Mouse (Mus musculus): ENCODE measurements around the gene Cnot3. TPM values are rescaled to one million over a fixed set of nuclear protein-coding genes. Genes with fewer than 3 reads are reported as not detected.
"Not testable (repeated sequence)": the region's sequence is repeated elsewhere in the genome, so short reads cannot be mapped to it uniquely, and the experiment has no call there.

Gene Cnot3
- total RNA-seq, 2 experiments from 2014 or later: 56.7 to 58.5 TPM

GRCm38 (mm10) chr7:3698471-3698870 lies 53.4 kb downstream of the Cnot3 start:
- no peak for DNase-seq

DNA sequence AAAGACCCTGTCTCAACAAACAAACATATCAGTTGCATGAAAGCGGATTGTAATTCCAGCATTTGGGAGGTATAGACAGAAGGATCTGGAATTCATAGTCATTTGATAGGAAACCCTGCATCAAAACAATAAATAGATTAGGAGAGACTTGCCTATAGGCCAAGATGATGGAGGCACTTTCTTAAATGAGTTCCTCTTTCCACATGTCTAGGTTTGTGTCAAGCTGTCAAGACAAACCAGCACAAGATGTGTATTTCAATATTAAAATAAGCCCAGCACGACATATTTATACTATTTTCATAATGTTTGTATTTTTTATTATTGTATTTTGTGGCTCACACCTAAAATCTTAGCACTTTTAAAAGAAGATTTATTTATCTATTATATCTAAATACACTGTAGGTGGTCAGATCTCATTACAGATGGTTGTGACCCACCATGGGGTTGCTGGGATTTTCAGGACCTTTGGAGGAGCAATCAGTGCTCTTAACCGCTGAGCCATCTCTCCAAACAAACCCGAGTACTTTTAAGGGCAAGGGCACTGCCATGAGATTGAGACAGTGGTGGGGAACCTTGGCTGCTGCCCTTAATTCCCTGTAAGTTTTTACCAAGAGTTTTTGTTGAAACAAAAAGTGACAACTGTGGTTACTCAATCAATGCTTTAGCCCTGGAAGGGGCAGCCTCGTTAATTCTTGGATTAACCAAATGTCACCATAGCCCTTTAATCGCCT lies 58.2 kb downstream of the Cnot3 start:
- no peak for DNase-seq

DNA sequence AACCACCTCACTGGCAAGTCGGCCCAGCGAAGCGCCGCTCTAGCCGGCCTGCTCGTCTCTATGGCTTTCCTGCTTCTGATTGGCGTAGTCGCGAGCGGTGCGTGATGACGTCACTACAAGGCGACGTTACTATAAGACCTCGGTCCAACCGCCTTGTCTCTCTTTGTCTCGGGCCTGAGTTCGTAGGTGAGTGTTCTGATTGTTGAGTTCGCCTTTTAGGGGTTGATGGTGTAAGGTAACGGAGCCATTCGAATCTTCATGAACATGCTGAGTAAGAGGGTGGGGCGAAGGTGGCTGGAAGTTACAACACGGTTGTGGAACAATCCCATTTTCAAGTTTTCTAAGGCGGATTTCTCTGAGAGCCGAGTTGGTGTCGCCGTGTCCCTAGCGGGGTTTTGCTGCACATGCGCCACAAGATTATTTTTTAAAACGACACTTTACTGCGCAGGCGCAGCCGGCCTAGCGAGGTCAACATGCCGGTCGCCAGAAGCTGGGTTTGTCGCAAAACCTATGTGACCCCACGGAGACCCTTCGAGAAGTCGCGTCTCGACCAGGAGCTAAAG lies 58.9 kb downstream of the Cnot3 start, which contains the start of gene Rps9:
Rps9 (plus strand) TSS at position 115 of the 563 bp plus-strand sequence.
- DNase-seq: peak; percentile 97

- no peak for DNase-seq
These were observed 59.4 kb downstream of the Cnot3 start for GRCm38 (mm10) chr7:3704475-3704874.

- not testable (repeated sequence) for DNase-seq
These were observed 60.4 kb downstream of the Cnot3 start for GRCm38 (mm10) chr7:3705461-3705860.

GRCm38 (mm10) chr7:3705911-3706310 lies 60.8 kb downstream of the Cnot3 start:
- no peak for DNase-seq

DNA sequence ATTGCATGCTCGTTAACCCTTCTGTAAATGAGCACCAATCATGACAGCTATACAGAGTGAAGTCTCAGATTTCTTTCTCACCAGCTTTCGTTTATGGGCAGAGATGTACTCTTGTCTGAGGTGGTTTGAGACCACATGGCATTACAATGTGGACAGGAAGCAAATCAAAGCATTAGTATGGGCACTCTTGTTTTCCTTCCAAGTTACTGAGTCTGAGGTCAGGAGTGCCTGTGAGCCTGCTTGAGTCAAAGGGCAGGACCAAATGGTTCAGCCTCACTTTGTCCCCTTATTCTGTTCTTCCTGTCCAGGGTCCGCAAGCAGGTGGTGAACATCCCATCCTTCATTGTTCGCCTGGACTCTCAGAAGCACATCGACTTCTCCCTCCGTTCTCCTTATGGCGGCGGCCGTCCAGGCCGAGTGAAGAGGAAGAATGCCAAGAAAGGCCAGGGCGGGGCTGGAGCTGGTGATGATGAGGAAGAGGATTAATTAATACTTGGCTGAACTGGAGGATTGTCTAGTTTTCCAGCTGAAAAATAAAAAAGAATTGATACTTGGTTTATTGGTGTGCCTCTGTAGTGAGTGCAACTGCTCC lies 61.4 kb downstream of the Cnot3 start:
- no peak for DNase-seq

GRCm38 (mm10) chr7:3707027-3707426 lies 62.0 kb downstream of the Cnot3 start:
- no peak for DNase-seq

DNA sequence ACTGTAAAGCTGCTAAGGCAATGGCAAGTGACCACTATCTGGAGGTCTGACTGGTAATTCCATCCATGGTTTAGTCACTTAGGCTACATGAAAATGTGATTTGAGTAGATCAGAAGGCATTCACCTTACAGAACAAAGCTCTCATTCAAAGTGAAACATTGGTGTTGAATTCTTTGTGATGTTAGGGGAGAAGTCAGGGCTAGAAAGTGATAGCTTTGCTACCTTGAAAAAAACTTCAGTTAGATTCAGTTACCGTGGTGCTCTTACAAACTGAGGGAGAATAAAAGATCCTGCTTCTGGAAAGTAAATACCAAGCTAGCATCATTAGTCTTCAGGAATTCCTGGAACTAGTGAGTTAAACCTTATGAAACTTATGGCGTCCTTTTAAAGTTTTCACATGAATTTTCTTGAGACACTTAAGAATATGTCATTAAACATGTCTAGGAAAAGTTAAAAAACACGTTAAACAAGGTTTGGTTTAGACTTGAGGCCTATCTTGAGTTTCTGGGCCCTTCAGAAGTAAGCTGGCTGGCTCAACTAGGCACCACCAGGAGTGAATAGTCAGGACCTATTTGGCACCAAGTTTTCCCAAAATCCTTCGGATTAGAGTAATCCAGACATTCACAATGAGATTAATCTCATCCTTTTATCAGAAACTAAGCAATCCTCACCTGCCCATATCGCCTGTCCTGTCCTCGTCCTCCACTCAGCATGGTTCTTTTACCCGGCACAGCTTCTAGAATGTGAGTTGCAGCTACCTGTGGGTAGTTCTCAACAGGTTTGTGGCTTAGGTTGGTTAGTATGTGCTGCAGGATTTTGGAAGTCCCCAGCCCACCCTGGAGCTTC lies 62.7 kb downstream of the Cnot3 start:
- DNase-seq: no peak

DNA sequence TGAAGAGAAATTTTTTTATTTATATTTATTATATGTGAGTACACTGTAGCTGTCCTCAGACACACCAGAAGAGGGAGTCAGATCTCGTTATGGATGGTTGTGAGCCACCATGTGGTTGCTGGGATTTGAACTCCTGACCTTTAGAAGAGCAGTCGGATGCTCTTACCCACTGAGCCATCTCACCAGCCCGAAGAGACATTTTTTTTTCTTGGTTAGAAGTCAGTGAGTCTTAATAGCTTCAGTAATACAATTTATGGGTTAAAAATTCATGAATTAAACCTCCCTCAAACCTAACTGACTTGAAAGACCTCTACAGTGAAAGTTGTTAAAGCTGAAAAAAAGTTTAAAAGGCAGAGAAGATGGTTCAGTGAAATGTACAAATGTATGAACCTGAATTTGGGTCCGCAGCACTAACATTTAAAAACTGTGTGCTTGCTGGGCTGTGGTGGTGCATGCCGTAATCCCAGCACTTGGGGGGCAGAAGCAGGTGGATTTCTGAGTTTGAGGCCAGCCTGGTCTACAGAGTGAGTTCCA lies 63.4 kb downstream of the Cnot3 start:
- DNase-seq: not testable (repeated sequence)

DNA sequence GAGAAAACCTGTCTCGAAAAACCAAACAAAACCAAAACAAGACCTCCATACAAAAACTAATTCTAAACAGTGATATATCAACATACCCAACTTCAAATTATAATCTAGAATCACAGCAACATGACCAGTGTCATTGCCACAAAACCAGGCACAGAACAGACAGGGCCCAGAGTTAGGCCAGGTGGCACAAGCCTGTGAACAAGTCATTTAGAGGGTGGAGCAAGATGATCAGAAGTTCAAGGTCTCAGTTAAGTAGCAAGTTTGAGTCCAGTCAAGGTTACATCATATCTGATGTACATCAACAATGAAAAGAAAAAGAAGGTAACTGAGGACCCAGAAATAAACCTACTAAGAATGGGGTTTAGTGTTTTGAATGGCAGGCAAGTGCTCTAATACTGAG lies 63.9 kb downstream of the Cnot3 start:
- no peak for DNase-seq

Small RNA genes within 50 kb of the gene (microRNA-seq; reads per million reads assigned to microRNA genes)
- 6.0 reads per million, percentile 7 among the genes with 10 or more reads in this experiment for gene Mir3572

Other genes with a start within 250 kb of the Cnot3 start
- gene Cacng6, start 221.1 kb upstream of the Cnot3 start, total RNA-seq (2021): 1 to 10 TPM; 1.5 to 6.5 TPM
- gene Tarm1, start 142.6 kb upstream of the Cnot3 start, total RNA-seq (2021): 1 to 10 TPM; 4.3 to 6.6 TPM
- gene Oscar, start 29.1 kb upstream of the Cnot3 start, total RNA-seq (2021): under 1 TPM; 0.58 to 0.72 TPM
- gene Ndufa3, start 27.9 kb upstream of the Cnot3 start, total RNA-seq (2021): 1,000 to 10,000 TPM; 1,038 to 1,129 TPM
- gene Tfpt, start 15.3 kb upstream of the Cnot3 start, total RNA-seq (2021): 10 to 100 TPM; 24.1 to 26.4 TPM
- gene Prpf31, start 15.3 kb upstream of the Cnot3 start, total RNA-seq (2021): 10 to 100 TPM; 34.5 to 39.4 TPM
- 10 to 100 TPM; 11.9 to 13.2 TPM for gene Leng1, start 20.6 kb downstream of the Cnot3 start, total RNA-seq (2021)
- 1 to 10 TPM; 8.6 to 9.2 TPM for gene Tmc4, start 32.3 kb downstream of the Cnot3 start, total RNA-seq (2021)
- 100 to 1,000 TPM in 1 of 2 experiments, 10 to 100 TPM in 1; 99.1 to 114 TPM for gene Tsen34, start 47.6 kb downstream of the Cnot3 start, total RNA-seq (2021)
- 10 to 100 TPM; 48.7 to 59.6 TPM for gene Mboat7, start 48.3 kb downstream of the Cnot3 start, total RNA-seq (2021)
- 1,000 to 10,000 TPM; 1,078 to 1,086 TPM for gene Rps9, start 58.7 kb downstream of the Cnot3 start, total RNA-seq (2021)
- gene Pirb, start 75.1 kb downstream of the Cnot3 start, total RNA-seq (2021): 1 to 10 TPM; 2.3 to 2.5 TPM
- gene Gm15448, start 180.4 kb downstream of the Cnot3 start, total RNA-seq (2021): under 1 TPM; 0.36 to 0.48 TPM
- under 1 TPM; 0.57 to 0.70 TPM for gene Pira2, start 199.8 kb downstream of the Cnot3 start, total RNA-seq (2021)

Data from adrenal gland, postnatal 10 days (tissue).